Mouse (Mus musculus) forebrain, embryonic 11.5 days (tissue): ENCODE results near the gene Tusc2. TPM values are rescaled to one million over a fixed set of nuclear protein-coding genes. Genes with fewer than 3 reads are reported as not detected.

Experiments used
- ATAC-seq: fragments of 200-750 bp; cut with Nextera tagmentation; replicated peaks from 2 replicates; pipeline ENCODE4 v1.8.0; 2017; ENCODE audit warnings: moderate TSS enrichment; ENCODE audit not compliant: low FRiP score
- DNase-seq: peaks from one replicate; pipeline ENCODE4 v3.0.0-alpha.2; 2017; ENCODE audit warnings: low spot score
- H3K27ac ChIP-seq: fragments of 300-500 bp; sonication (generic); 2 replicates; pipeline ENCODE4 v1.5.1; 2014; ENCODE audit warnings: low read depth, low read length
- H3K27me3 ChIP-seq: fragments of 300-500 bp; sonication (generic); 2 replicates; pipeline ENCODE4 v1.6.1; 2014; ENCODE audit warnings: mild to moderate bottlenecking, low read length, mixed read lengths; ENCODE audit not compliant: control insufficient read depth, insufficient read depth
- H3K36me3 ChIP-seq: fragments of 300-500 bp; sonication (generic); 2 replicates; pipeline ENCODE4 v1.6.1; 2014; ENCODE audit warnings: mild to moderate bottlenecking, low read length, moderate library complexity, mixed read lengths; ENCODE audit not compliant: control insufficient read depth, insufficient read depth
- H3K4me1 ChIP-seq: fragments of 300-500 bp; sonication (generic); replicated peaks from 2 replicates; pipeline ENCODE4 v1.6.1; 2014; ENCODE audit warnings: low read length, mixed read lengths; ENCODE audit not compliant: control insufficient read depth, insufficient read depth
- H3K4me2 ChIP-seq: fragments of 300-500 bp; sonication (generic); 2 replicates; pipeline ENCODE4 v1.6.1; 2014; ENCODE audit warnings: low read depth, mild to moderate bottlenecking, low read length, moderate library complexity, mixed read lengths; ENCODE audit not compliant: severe bottlenecking
- H3K4me3 ChIP-seq: fragments of 300-500 bp; sonication (generic); 2 replicates; pipeline ENCODE4 v1.5.1; 2014; ENCODE audit warnings: low read depth, low read length
- H3K9ac ChIP-seq: fragments of 300-500 bp; sonication (generic); 2 replicates; pipeline ENCODE4 v1.6.1; 2014; ENCODE audit warnings: low read length
- H3K9me3 ChIP-seq: fragments of 300-500 bp; sonication (generic); 2 replicates; pipeline ENCODE4 v1.6.1; 2016; ENCODE audit warnings: low read length, mixed read lengths; ENCODE audit not compliant: control insufficient read depth
- WGBS: fragments of 180-500 bp; shearing (Covaris S2); extraction: QIAGEN DNeasy Blood & Tissue Kit; methylation state at CpG from one replicate; pipeline ENCODE4 v1.1.7; 2014; 5-methylcytosine and 5-hydroxymethylcytosine counted together
- polyA plus RNA-seq: library from polyadenylated mRNA; unstranded; fragments of >200 nt; fragmentation: Nextera tagmentation; extraction: Ambion mirVana; gene quantifications from 2 replicates; pipeline ENCODE4 v1.2.1, GENCODE M21; 2014

The Tusc2 gene
- polyA plus RNA-seq: 81.9 and 93.0 TPM in 2 replicates

- no peak within 1 kb of the TSS for H3K27ac ChIP-seq
- H3K4me3 ChIP-seq: peak within 1 kb of the TSS; percentile 89
- H3K9me3 ChIP-seq: no peaks in the 10 kb centered on the region
- WGBS: under 1% methylated on average over 46 of the region's 46 CpGs
- peak within 1 kb of the TSS; percentile 87 for H3K4me2 ChIP-seq
- peaks cover 11% of the 10 kb centered on the region for H3K4me1 ChIP-seq
- H3K36me3 ChIP-seq: peaks cover 21% of the 10 kb centered on the region; the same call in 1 of the 2 replicates
- peak within 1 kb of the TSS; percentile 81 for H3K9ac ChIP-seq
- H3K27me3 ChIP-seq: no peaks in the 10 kb centered on the region
- ATAC-seq (peak; percentile 95), DNase-seq (peak; percentile 96)
Observed at GRCm38 (mm10) chr9:107563029-107563581, at the start of gene Tusc2. TSS of gene Tusc2 (plus strand) at chr9:107563255.

GRCm38 (mm10) chr9:107514303-107514955 is 48.6 kb upstream of the Tusc2 start:
- WGBS: 26% methylated on average over 14 of the region's 14 CpGs
- DNase-seq (peak; percentile 95), ATAC-seq (peak; percentile 35; the same call in 1 of the 2 replicates)
- Histone ChIP-seq H3K36me3 (no peaks in the 10 kb centered on the region), H3K9ac (no peak overlapping the region), H3K9me3 (no peaks in the 10 kb centered on the region), H3K4me1 (peaks cover 7% of the 10 kb centered on the region), H3K27ac (no peak overlapping the region), H3K4me2 (no peak overlapping the region), H3K27me3 (no peaks in the 10 kb centered on the region; the same call in 1 of the 2 replicates), H3K4me3 (no peak overlapping the region)

- Histone ChIP-seq H3K4me2 (no peak overlapping the region), H3K9ac (no peak overlapping the region), H3K27ac (no peak overlapping the region), H3K4me1 (peaks cover 16% of the 10 kb centered on the region), H3K27me3 (peaks cover 3% of the 10 kb centered on the region; the same call in 1 of the 2 replicates), H3K4me3 (no peak overlapping the region), H3K9me3 (no peaks in the 10 kb centered on the region), H3K36me3 (no peaks in the 10 kb centered on the region)
- DNase-seq (no peak), ATAC-seq (no peak)
- WGBS: 54% methylated on average over 6 of the region's 6 CpGs
Observed at GRCm38 (mm10) chr9:107520331-107520730, 42.7 kb upstream of the Tusc2 start.

GRCm38 (mm10) chr9:107521190-107521589 is 41.9 kb upstream of the Tusc2 start:
- Histone ChIP-seq H3K4me3 (no peak overlapping the region), H3K27ac (no peak overlapping the region), H3K4me1 (peaks cover 18% of the 10 kb centered on the region), H3K27me3 (peaks cover 11% of the 10 kb centered on the region; the same call in 1 of the 2 replicates), H3K4me2 (no peak overlapping the region), H3K9me3 (no peaks in the 10 kb centered on the region), H3K9ac (no peak overlapping the region), H3K36me3 (no peaks in the 10 kb centered on the region)
- DNase-seq (no peak), ATAC-seq (no peak)
- 67% methylated on average over 5 of the region's 5 CpGs for WGBS

- Histone ChIP-seq H3K27ac (no peak overlapping the region), H3K4me2 (peak overlapping the region; percentile 19; the same call in 1 of the 2 replicates)
Observed at GRCm38 (mm10) chr9:107521711-107522399, 41.2 kb upstream of the Tusc2 start.

GRCm38 (mm10) chr9:107522400-107522711 is 40.7 kb upstream of the Tusc2 start:
- Histone ChIP-seq H3K4me2 (peak overlapping the region; percentile 19; the same call in 1 of the 2 replicates), H3K9me3 (no peaks in the 10 kb centered on the region), H3K4me1 (peaks cover 22% of the 10 kb centered on the region), H3K27me3 (peaks cover 19% of the 10 kb centered on the region), H3K9ac (peak overlapping the region; percentile 21), H3K36me3 (no peaks in the 10 kb centered on the region), H3K4me3 (no peak overlapping the region), H3K27ac (no peak overlapping the region)
- WGBS: 53% methylated on average over 2 of the region's 2 CpGs
- ATAC-seq (no peak; the same call in 1 of the 2 replicates), DNase-seq (no peak)

More at GRCm38 (mm10) chr9:107521711-107522399, 41.2 kb upstream of the Tusc2 start:
- peak; percentile 63 for DNase-seq
- H3K4me3 ChIP-seq: no peak overlapping the region
- peak overlapping the region; percentile 21; the same call in 1 of the 2 replicates for H3K9ac ChIP-seq
- ATAC-seq: no peak; the same call in 1 of the 2 replicates
- H3K4me1 ChIP-seq: peaks cover 19% of the 10 kb centered on the region
- H3K27me3 ChIP-seq: peaks cover 15% of the 10 kb centered on the region; the same call in 1 of the 2 replicates
- no peaks in the 10 kb centered on the region for H3K36me3 ChIP-seq
- WGBS: 21% methylated on average over 23 of the region's 25 CpGs
- H3K9me3 ChIP-seq: no peaks in the 10 kb centered on the region

GRCm38 (mm10) chr9:107526198-107527026 is 36.6 kb upstream of the Tusc2 start:
- WGBS: 4% methylated on average over 44 of the region's 44 CpGs
- peak overlapping the region; percentile 53 for H3K4me2 ChIP-seq
- H3K36me3 ChIP-seq: no peaks in the 10 kb centered on the region
- H3K27me3 ChIP-seq: peaks cover 23% of the 10 kb centered on the region
- H3K4me3 ChIP-seq: peak overlapping the region; percentile 30
- H3K9me3 ChIP-seq: no peaks in the 10 kb centered on the region
- no peak overlapping the region for H3K27ac ChIP-seq
- no peak overlapping the region; the same call in 1 of the 2 replicates for H3K9ac ChIP-seq
- peaks cover 16% of the 10 kb centered on the region for H3K4me1 ChIP-seq
- peak; percentile 71 for ATAC-seq
- peak; percentile 91 for DNase-seq
